Mouse (Mus musculus): Measurements from ENCODE around the gene Klf4. TPM values are rescaled to one million over a fixed set of nuclear protein-coding genes. Genes with fewer than 3 reads are reported as not detected.

Klf4 gene
- 0.67 and 1.5 TPM in 2 replicates for polyA plus RNA-seq (2016; fragmentation: Nextera tagmentation; extraction: Ambion mirVana)

GRCm38 (mm10) chr4:55532407-55533195 is at the start of gene Klf4:
Gene Klf4 (minus strand): TSS chr4:55532466.
- Histone ChIP-seq H3K4me3 (peak within 1 kb of the TSS; percentile 75), H3K9me3 (no peaks in the 10 kb centered on the region), H3K27me3 (replicated peaks; ENCODE audit: low read depth, poor library complexity, severe bottlenecking) (peaks cover 80% of the 10 kb centered on the region), H3K27ac (replicated peaks) (peak within 1 kb of the TSS; percentile 89), H3K36me3 (replicated peaks) (no peaks in the 10 kb centered on the region), H3K4me1 (peaks cover 41% of the 10 kb centered on the region)
- under 1% methylated on average over 96 of the region's 99 CpGs for WGBS
- DNase-seq (ENCODE audit: low spot score) = peak; percentile 96

GRCm38 (mm10) chr4:55571432-55571831 is 39.2 kb upstream of the Klf4 start:
- Histone ChIP-seq H3K9me3 (no peaks in the 10 kb centered on the region), H3K4me1 (peaks cover 10% of the 10 kb centered on the region), H3K36me3 (replicated peaks) (no peaks in the 10 kb centered on the region), H3K27ac (replicated peaks) (no peak overlapping the region), H3K4me3 (no peak overlapping the region), H3K27me3 (replicated peaks; ENCODE audit: low read depth, poor library complexity, severe bottlenecking) (no peaks in the 10 kb centered on the region)
- WGBS = 86% methylated on average over 2 of the region's 2 CpGs
- DNase-seq (ENCODE audit: low spot score) = no peak

- WGBS = 74% methylated on average over 9 of the region's 9 CpGs
- DNase-seq (ENCODE audit: low spot score) = no peak
Observed at GRCm38 (mm10) chr4:55567986-55568385, 35.7 kb upstream of the Klf4 start.

GRCm38 (mm10) chr4:55567575-55567974 is 35.3 kb upstream of the Klf4 start:
- no peak for DNase-seq (ENCODE audit: low spot score)
- no peaks in the 10 kb centered on the region for H3K9me3 ChIP-seq
- H3K27me3 ChIP-seq (replicated peaks; ENCODE audit: low read depth, poor library complexity, severe bottlenecking) = no peaks in the 10 kb centered on the region
- WGBS = 67% methylated on average over 5 of the region's 5 CpGs
- H3K4me3 ChIP-seq = no peak overlapping the region
- peaks cover 20% of the 10 kb centered on the region for H3K4me1 ChIP-seq
- no peaks in the 10 kb centered on the region for H3K36me3 ChIP-seq (replicated peaks)
- H3K27ac ChIP-seq (replicated peaks) = peak overlapping the region; percentile 14; the same call in 1 of the 2 replicates

More at GRCm38 (mm10) chr4:55567986-55568385, 35.7 kb upstream of the Klf4 start:
- Histone ChIP-seq H3K4me1 (peaks cover 16% of the 10 kb centered on the region), H3K36me3 (replicated peaks) (no peaks in the 10 kb centered on the region), H3K9me3 (no peaks in the 10 kb centered on the region), H3K27ac (replicated peaks) (peak overlapping the region; percentile 14; the same call in 1 of the 2 replicates), H3K4me3 (no peak overlapping the region), H3K27me3 (replicated peaks; ENCODE audit: low read depth, poor library complexity, severe bottlenecking) (no peaks in the 10 kb centered on the region)

- H3K4me1 ChIP-seq = peaks cover 22% of the 10 kb centered on the region
- H3K27ac ChIP-seq (replicated peaks) = no peak overlapping the region
- no peaks in the 10 kb centered on the region for H3K9me3 ChIP-seq
- H3K36me3 ChIP-seq (replicated peaks) = no peaks in the 10 kb centered on the region
- H3K4me3 ChIP-seq = no peak overlapping the region
- WGBS = 71% methylated on average over 2 of the region's 2 CpGs
- DNase-seq (ENCODE audit: low spot score) = no peak
- no peaks in the 10 kb centered on the region; the same call in 1 of the 2 replicates for H3K27me3 ChIP-seq (replicated peaks; ENCODE audit: low read depth, poor library complexity, severe bottlenecking)
Observed at GRCm38 (mm10) chr4:55564317-55564716, 32.1 kb upstream of the Klf4 start.

GRCm38 (mm10) chr4:55563050-55563449 is 30.8 kb upstream of the Klf4 start:
- no peak overlapping the region for H3K4me3 ChIP-seq
- no peaks in the 10 kb centered on the region; the same call in 1 of the 2 replicates for H3K27me3 ChIP-seq (replicated peaks; ENCODE audit: low read depth, poor library complexity, severe bottlenecking)
- peaks cover 21% of the 10 kb centered on the region for H3K4me1 ChIP-seq
- 58% methylated on average over 8 of the region's 8 CpGs for WGBS
- peak; percentile 35 for DNase-seq (ENCODE audit: low spot score)
- H3K27ac ChIP-seq (replicated peaks) = peak overlapping the region; percentile 70
- no peaks in the 10 kb centered on the region for H3K36me3 ChIP-seq (replicated peaks)
- H3K9me3 ChIP-seq = no peaks in the 10 kb centered on the region

- WGBS = 81% methylated on average over 3 of the region's 3 CpGs
- no peaks in the 10 kb centered on the region for H3K36me3 ChIP-seq (replicated peaks)
- H3K27me3 ChIP-seq (replicated peaks; ENCODE audit: low read depth, poor library complexity, severe bottlenecking) = no peaks in the 10 kb centered on the region; the same call in 1 of the 2 replicates
- H3K4me1 ChIP-seq = peaks cover 12% of the 10 kb centered on the region
- H3K9me3 ChIP-seq = no peaks in the 10 kb centered on the region
- H3K27ac ChIP-seq (replicated peaks) = no peak overlapping the region
- no peak overlapping the region for H3K4me3 ChIP-seq
- no peak for DNase-seq (ENCODE audit: low spot score)
Observed at GRCm38 (mm10) chr4:55562062-55562461, 29.8 kb upstream of the Klf4 start.

- H3K9me3 ChIP-seq = no peaks in the 10 kb centered on the region
- H3K36me3 ChIP-seq (replicated peaks) = no peaks in the 10 kb centered on the region
- no peak overlapping the region for H3K4me3 ChIP-seq
- WGBS = 69% methylated on average over 12 of the region's 12 CpGs
- H3K4me1 ChIP-seq = no peaks in the 10 kb centered on the region
- DNase-seq (ENCODE audit: low spot score) = no peak
- peaks cover 7% of the 10 kb centered on the region; the same call in 1 of the 2 replicates for H3K27me3 ChIP-seq (replicated peaks; ENCODE audit: low read depth, poor library complexity, severe bottlenecking)
- H3K27ac ChIP-seq (replicated peaks) = no peak overlapping the region
Observed at GRCm38 (mm10) chr4:55546869-55547268, 14.6 kb upstream of the Klf4 start.

- 76% methylated on average over 2 of the region's 2 CpGs for WGBS
Observed at GRCm38 (mm10) chr4:55542753-55543152, 10.5 kb upstream of the Klf4 start.

GRCm38 (mm10) chr4:55541654-55542053 is 9.4 kb upstream of the Klf4 start:
- WGBS = 82% methylated on average over 4 of the region's 4 CpGs
- Histone ChIP-seq H3K36me3 (replicated peaks) (no peaks in the 10 kb centered on the region), H3K4me3 (no peak overlapping the region), H3K9me3 (no peaks in the 10 kb centered on the region), H3K27ac (replicated peaks) (no peak overlapping the region), H3K27me3 (replicated peaks; ENCODE audit: low read depth, poor library complexity, severe bottlenecking) (peaks cover 7% of the 10 kb centered on the region), H3K4me1 (no peaks in the 10 kb centered on the region)
- no peak for DNase-seq (ENCODE audit: low spot score)

More at GRCm38 (mm10) chr4:55542753-55543152, 10.5 kb upstream of the Klf4 start:
- no peaks in the 10 kb centered on the region for H3K9me3 ChIP-seq
- H3K27me3 ChIP-seq (replicated peaks; ENCODE audit: low read depth, poor library complexity, severe bottlenecking) = peaks cover under 1% of the 10 kb centered on the region; the same call in 1 of the 2 replicates
- no peaks in the 10 kb centered on the region for H3K36me3 ChIP-seq (replicated peaks)
- no peak overlapping the region for H3K27ac ChIP-seq (replicated peaks)
- H3K4me3 ChIP-seq = no peak overlapping the region
- DNase-seq (ENCODE audit: low spot score) = no peak
- no peaks in the 10 kb centered on the region for H3K4me1 ChIP-seq

- Histone ChIP-seq H3K27me3 (replicated peaks; ENCODE audit: low read depth, poor library complexity, severe bottlenecking) (peaks cover 11% of the 10 kb centered on the region), H3K9me3 (no peaks in the 10 kb centered on the region), H3K27ac (replicated peaks) (no peak overlapping the region), H3K4me3 (no peak overlapping the region), H3K36me3 (replicated peaks) (no peaks in the 10 kb centered on the region), H3K4me1 (no peaks in the 10 kb centered on the region)
- DNase-seq (ENCODE audit: low spot score) = no peak
- WGBS = 80% methylated on average over 4 of the region's 4 CpGs
Observed at GRCm38 (mm10) chr4:55541221-55541620, 9.0 kb upstream of the Klf4 start.

- no peak for DNase-seq (ENCODE audit: low spot score)
- Histone ChIP-seq H3K4me1 (peaks cover 34% of the 10 kb centered on the region), H3K9me3 (no peaks in the 10 kb centered on the region), H3K4me3 (no peak overlapping the region), H3K27me3 (replicated peaks; ENCODE audit: low read depth, poor library complexity, severe bottlenecking) (peaks cover 64% of the 10 kb centered on the region), H3K36me3 (replicated peaks) (no peaks in the 10 kb centered on the region), H3K27ac (replicated peaks) (no peak overlapping the region)
Observed at GRCm38 (mm10) chr4:55535012-55535411, 2.7 kb upstream of the Klf4 start.

- H3K9me3 ChIP-seq = no peaks in the 10 kb centered on the region
- H3K4me3 ChIP-seq = no peak overlapping the region
- H3K4me1 ChIP-seq = peaks cover 39% of the 10 kb centered on the region
- 76% methylated on average over 4 of the region's 4 CpGs for WGBS
- no peak overlapping the region for H3K27ac ChIP-seq (replicated peaks)
- H3K36me3 ChIP-seq (replicated peaks) = no peaks in the 10 kb centered on the region
- peaks cover 69% of the 10 kb centered on the region for H3K27me3 ChIP-seq (replicated peaks; ENCODE audit: low read depth, poor library complexity, severe bottlenecking)
- no peak for DNase-seq (ENCODE audit: low spot score)
Observed at GRCm38 (mm10) chr4:55534510-55534909, 2.2 kb upstream of the Klf4 start.
